Mouse (Mus musculus) intestine, embryonic 14.5 days (tissue): ENCODE measurements around the gene Serpina3n. TPM values are rescaled to one million over a fixed set of nuclear protein-coding genes. Genes with fewer than 3 reads are reported as not detected.
"Not testable (repeated sequence)": the region's sequence is repeated elsewhere in the genome, so short reads cannot be mapped to it uniquely, and the experiment has no call there.

Source experiments
- ATAC-seq: fragments of 200-750 bp; cut with Nextera tagmentation; replicated peaks from 2 replicates; pipeline ENCODE4 v1.8.0; 2017; ENCODE audit warnings: low read depth, moderate number of reproducible peaks, moderate TSS enrichment, moderate library complexity; ENCODE audit not compliant: low FRiP score, low TSS enrichment
- DNase-seq: peaks from one replicate; pipeline ENCODE4 v3.0.0-alpha.2; 2018; ENCODE audit warnings: low spot score
- H3K27ac ChIP-seq: fragments of 300-500 bp; sonication (generic); 2 replicates; pipeline ENCODE4 v1.5.1; 2014; ENCODE audit warnings: low read depth, mild to moderate bottlenecking, control low read depth
- H3K27me3 ChIP-seq: fragments of 300-500 bp; sonication (generic); replicated peaks from 2 replicates; pipeline ENCODE4 v1.6.1; 2014; ENCODE audit warnings: low read length, control low read depth; ENCODE audit not compliant: control insufficient read depth, insufficient read depth
- H3K36me3 ChIP-seq: fragments of 300-500 bp; sonication (generic); 2 replicates; pipeline ENCODE4 v1.6.1; 2014; ENCODE audit warnings: low read length, control low read depth; ENCODE audit not compliant: control insufficient read depth, insufficient read depth
- H3K4me1 ChIP-seq: fragments of 300-500 bp; sonication (generic); replicated peaks from 2 replicates; pipeline ENCODE4 v1.6.1; 2014; ENCODE audit warnings: low read length, control low read depth, mixed read lengths; ENCODE audit not compliant: control insufficient read depth, insufficient read depth
- H3K4me2 ChIP-seq: fragments of 300-500 bp; sonication (generic); 2 replicates; pipeline ENCODE4 v1.6.1; 2014; ENCODE audit warnings: low read length
- H3K4me3 ChIP-seq: fragments of 300-500 bp; sonication (generic); 2 replicates; pipeline ENCODE4 v1.5.1; 2014; ENCODE audit warnings: low read depth, low read length, control low read depth, mixed read lengths
- H3K9ac ChIP-seq: fragments of 300-500 bp; sonication (generic); 2 replicates; pipeline ENCODE4 v1.6.1; 2014; ENCODE audit warnings: mild to moderate bottlenecking, low read length
- H3K9me3 ChIP-seq: fragments of 300-500 bp; sonication (generic); 2 replicates; pipeline ENCODE4 v1.6.1; 2016; ENCODE audit warnings: low read length, control low read depth; ENCODE audit not compliant: control insufficient read depth
- WGBS: fragments of 180-500 bp; shearing (Covaris S2); extraction: QIAGEN DNeasy Blood & Tissue Kit; methylation state at CpG from one replicate; pipeline ENCODE4 v1.1.7; 2014; 5-methylcytosine and 5-hydroxymethylcytosine counted together
- polyA plus RNA-seq: library from polyadenylated mRNA; unstranded; fragments of >200 nt; fragmentation: Nextera tagmentation; extraction: Ambion mirVana; gene quantifications from 2 replicates; pipeline ENCODE4 v1.2.1, GENCODE M21; 2014

Gene Serpina3n
- polyA plus RNA-seq, result not detected in 2 replicates

- no peak within 1 kb of the TSS for H3K27ac ChIP-seq
- ATAC-seq (no peak), DNase-seq (no peak)
- H3K4me1 ChIP-seq, result no peaks in the 10 kb centered on the region
- H3K9ac ChIP-seq, result no peak within 1 kb of the TSS
- no peaks in the 10 kb centered on the region for H3K27me3 ChIP-seq
- no peaks in the 10 kb centered on the region for H3K36me3 ChIP-seq
- no peak within 1 kb of the TSS for H3K4me3 ChIP-seq
- 64% methylated on average over 4 of the region's 4 CpGs for WGBS
- H3K9me3 ChIP-seq, result no peaks in the 10 kb centered on the region
- H3K4me2 ChIP-seq, result no peak within 1 kb of the TSS
These were observed at the start of gene Serpina3n for GRCm38 (mm10) chr12:104406454-104406885. TSS of gene Serpina3n (plus strand) at chr12:104406729.

GRCm38 (mm10) chr12:104369986-104370385 lies 36.5 kb upstream of the Serpina3n start:
- H3K4me3 ChIP-seq, result no peak overlapping the region
- H3K27me3 ChIP-seq, result no peaks in the 10 kb centered on the region
- no peaks in the 10 kb centered on the region for H3K4me1 ChIP-seq
- no peak overlapping the region for H3K9ac ChIP-seq
- no peak for ATAC-seq
- H3K9me3 ChIP-seq, result no peaks in the 10 kb centered on the region
- 88% methylated on average over 3 of the region's 3 CpGs for WGBS
- no peak overlapping the region for H3K4me2 ChIP-seq
- peak; percentile 15 for DNase-seq
- no peak overlapping the region for H3K27ac ChIP-seq
- H3K36me3 ChIP-seq, result no peaks in the 10 kb centered on the region

GRCm38 (mm10) chr12:104377179-104377578 lies 29.4 kb upstream of the Serpina3n start:
- H3K9ac ChIP-seq, H3K27me3 ChIP-seq, H3K27ac ChIP-seq, ATAC-seq, H3K4me2 ChIP-seq, H3K4me1 ChIP-seq, H3K4me3 ChIP-seq, H3K36me3 ChIP-seq, H3K9me3 ChIP-seq: not testable (repeated sequence)
- WGBS, result 75% methylated on average over 5 of the region's 5 CpGs
- peak; percentile 41 for DNase-seq

DNA sequence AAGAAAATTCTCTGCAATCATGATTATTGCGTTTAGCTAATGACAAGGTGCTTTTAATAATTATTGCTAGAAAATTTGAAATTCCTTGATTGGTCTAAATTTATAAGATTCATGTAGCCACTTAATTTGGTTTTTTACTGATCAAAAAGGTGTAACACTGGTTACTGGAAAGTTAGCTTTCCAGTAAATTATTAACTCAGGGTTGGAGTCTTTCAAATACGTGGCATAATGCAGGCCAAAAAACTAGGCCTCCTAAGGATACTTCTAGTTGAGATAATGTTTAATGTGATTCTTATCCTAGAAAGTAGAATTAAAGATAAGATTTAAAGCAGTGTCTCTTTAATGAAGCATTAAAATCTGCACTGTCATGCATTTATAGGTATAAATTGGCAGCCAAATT lies 28.2 kb upstream of the Serpina3n start:
- H3K36me3 ChIP-seq, ATAC-seq, H3K4me2 ChIP-seq, DNase-seq, H3K4me1 ChIP-seq, H3K9ac ChIP-seq, H3K27ac ChIP-seq, H3K4me3 ChIP-seq, H3K9me3 ChIP-seq, H3K27me3 ChIP-seq: not testable (repeated sequence)
- 69% methylated on average over 2 of the region's 2 CpGs for WGBS

DNA sequence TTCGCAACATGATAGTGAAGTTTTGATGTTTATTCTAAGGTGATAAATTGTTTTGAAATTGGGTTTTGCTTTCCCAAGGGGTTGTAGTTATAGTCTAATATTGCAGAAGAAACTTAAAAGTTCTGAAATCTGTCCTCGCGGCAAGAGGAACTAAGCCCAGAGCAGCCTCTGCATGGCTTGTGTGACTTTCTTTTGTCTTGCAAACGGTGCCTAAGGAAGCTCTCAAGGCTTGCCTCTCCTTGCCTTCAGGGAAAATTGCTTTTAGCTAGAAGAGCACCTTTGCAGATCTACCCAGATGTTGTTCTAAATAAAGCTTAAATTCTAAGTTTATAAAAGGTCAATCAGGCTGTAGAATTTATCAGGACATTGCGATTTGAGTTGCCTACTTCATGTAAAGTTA lies 27.7 kb upstream of the Serpina3n start:
- H3K4me1 ChIP-seq, H3K9me3 ChIP-seq, H3K27ac ChIP-seq, ATAC-seq, H3K27me3 ChIP-seq, DNase-seq, H3K4me2 ChIP-seq, H3K4me3 ChIP-seq, H3K9ac ChIP-seq, H3K36me3 ChIP-seq: not testable (repeated sequence)
- WGBS, result 48% methylated on average over 5 of the region's 5 CpGs

GRCm38 (mm10) chr12:104379856-104380255 lies 26.7 kb upstream of the Serpina3n start:
- Histone ChIP-seq H3K4me3 (no peak overlapping the region), H3K9me3 (0 out of 2 replicates have a peak, but pooled peaks cover 3% of the 10 kb centered on the region), H3K4me2 (no peak overlapping the region), H3K4me1 (no peaks in the 10 kb centered on the region), H3K9ac (no peak overlapping the region), H3K27ac (no peak overlapping the region), H3K27me3 (no peaks in the 10 kb centered on the region), H3K36me3 (no peaks in the 10 kb centered on the region)
- no peak for ATAC-seq
- DNase-seq, result no peak
- 98% methylated on average over 11 of the region's 11 CpGs for WGBS

DNA sequence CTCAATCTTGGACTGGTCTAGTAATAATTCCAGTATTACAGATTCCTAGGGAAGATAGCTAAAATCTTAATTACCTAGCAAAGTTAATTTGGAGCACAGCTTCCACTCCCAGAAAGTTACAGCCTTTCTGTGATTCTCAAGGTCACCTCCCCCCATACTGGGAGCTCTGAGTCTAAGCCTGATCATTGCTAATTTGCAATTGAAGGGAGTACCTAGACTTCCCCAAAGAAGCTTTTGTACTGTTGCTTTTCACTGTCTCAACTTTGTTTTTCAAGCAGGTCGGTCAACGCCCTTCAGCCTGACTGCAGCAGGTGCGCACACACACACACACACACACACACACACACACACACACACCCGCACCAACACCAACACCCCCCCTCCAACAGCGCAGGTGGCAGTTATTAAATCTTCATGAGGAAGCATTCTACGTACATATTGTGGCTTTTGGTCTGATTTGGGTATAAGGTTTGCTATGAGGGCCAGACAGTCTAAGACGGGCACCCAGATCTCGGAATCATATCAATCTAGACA lies 25.4 kb upstream of the Serpina3n start:
- H3K36me3 ChIP-seq, DNase-seq, ATAC-seq, H3K27me3 ChIP-seq, H3K27ac ChIP-seq, H3K9me3 ChIP-seq, H3K4me3 ChIP-seq, H3K9ac ChIP-seq, H3K4me2 ChIP-seq, H3K4me1 ChIP-seq: not testable (repeated sequence)
- WGBS, result 91% methylated on average over 8 of the region's 8 CpGs

- not testable (repeated sequence) for H3K27ac ChIP-seq, H3K4me3 ChIP-seq, H3K27me3 ChIP-seq, DNase-seq, H3K36me3 ChIP-seq, H3K4me1 ChIP-seq, H3K4me2 ChIP-seq, H3K9ac ChIP-seq, H3K9me3 ChIP-seq, ATAC-seq
These were observed 20.5 kb upstream of the Serpina3n start for GRCm38 (mm10) chr12:104385987-104386386.

DNA sequence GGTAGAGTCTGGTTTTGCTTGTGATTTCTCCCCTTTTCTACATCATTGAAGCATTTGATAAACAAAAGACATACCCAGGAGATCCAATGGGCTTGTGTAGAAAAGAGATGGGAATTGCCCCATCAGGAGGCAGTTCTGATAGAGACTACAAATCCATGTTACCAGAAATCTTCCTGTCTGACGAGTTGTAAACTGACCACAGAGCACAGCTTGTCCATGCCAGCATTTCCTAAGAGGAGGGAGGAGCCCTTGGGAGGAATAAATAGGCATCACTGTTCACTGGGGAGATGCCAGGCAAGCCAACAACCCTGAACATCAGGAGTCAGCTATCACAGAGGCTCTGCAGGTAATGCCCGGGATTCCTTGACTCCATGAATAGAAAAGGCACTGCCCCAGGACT lies 19.7 kb upstream of the Serpina3n start:
- ATAC-seq, H3K9ac ChIP-seq: not testable (repeated sequence)

More for the DNA sequence above, 19.7 kb upstream of the Serpina3n start:
- DNase-seq, H3K4me2 ChIP-seq, H3K36me3 ChIP-seq, H3K9me3 ChIP-seq, H3K4me3 ChIP-seq, H3K4me1 ChIP-seq, H3K27ac ChIP-seq, H3K27me3 ChIP-seq: not testable (repeated sequence)
- WGBS, result 71% methylated on average over 2 of the region's 2 CpGs
